Mouse (Mus musculus): ENCODE data around the gene Lmf1. TPM values are rescaled to one million over a fixed set of nuclear protein-coding genes. Genes with fewer than 3 reads are reported as not detected.

Lmf1 gene
- polyA plus RNA-seq, 1 experiment from 2014 or later: 18.1 TPM

DNA sequence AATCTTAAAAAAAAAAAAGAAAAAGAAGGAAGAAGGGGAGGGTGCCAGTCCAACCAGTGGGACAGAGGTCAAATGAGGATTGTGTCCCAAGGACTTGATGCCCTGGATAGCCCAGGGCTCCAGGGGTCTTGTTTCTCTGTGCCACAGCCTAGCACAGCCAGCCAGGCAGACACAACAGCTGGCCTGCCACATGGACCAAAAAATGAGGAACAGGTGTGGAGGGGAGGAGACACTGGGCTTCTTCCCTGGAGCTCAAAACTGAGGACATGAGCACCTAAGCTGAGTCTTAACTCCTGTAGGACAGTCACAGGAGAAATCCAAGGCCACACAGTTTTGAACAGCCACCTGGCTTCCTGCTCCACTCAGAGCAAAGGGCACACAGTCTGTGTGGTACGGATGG lies 117.4 kb downstream of the Lmf1 start:
- Histone ChIP-seq H3K9ac (replicated peaks) (no peak overlapping the region), H3K4me3 (no peak overlapping the region), H3K27me3 (no peaks in the 10 kb centered on the region), H3K36me3 (no peaks in the 10 kb centered on the region), H3K9me3 (no peaks in the 10 kb centered on the region), H3K4me1 (no peaks in the 10 kb centered on the region), H3K4me2 (replicated peaks) (no peak overlapping the region), H3K27ac (replicated peaks) (no peak overlapping the region)
- no peak for ATAC-seq (replicated peaks)
- 54% methylated on average over 1 of the region's 1 CpGs for WGBS

DNA sequence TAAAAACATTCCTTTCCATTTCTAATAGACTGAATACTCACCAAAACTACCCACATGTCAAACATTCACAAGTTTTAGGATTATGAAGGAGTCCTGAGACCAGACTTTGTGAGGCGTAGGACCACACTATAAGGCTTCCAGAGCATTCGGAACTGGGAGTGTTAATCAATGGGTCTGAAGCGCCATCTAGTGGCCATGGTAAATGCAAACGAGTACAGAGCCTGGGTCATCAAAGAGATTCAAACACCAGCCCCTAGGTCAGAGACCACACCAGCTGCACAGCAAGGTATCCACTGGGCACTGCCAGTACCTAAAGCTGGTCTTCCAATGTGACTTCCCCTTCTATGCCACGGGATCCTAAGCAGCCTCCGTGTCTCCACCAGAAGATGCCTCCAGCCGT lies 119.6 kb downstream of the Lmf1 start:
- H3K27ac ChIP-seq (replicated peaks): no peak overlapping the region
- no peaks in the 10 kb centered on the region for H3K36me3 ChIP-seq
- H3K4me3 ChIP-seq: no peak overlapping the region
- no peak overlapping the region for H3K9ac ChIP-seq (replicated peaks)
- no peaks in the 10 kb centered on the region for H3K27me3 ChIP-seq
- 14% methylated on average over 7 of the region's 7 CpGs for WGBS
- peak; percentile 51; the same call in 1 of the 2 replicates for ATAC-seq (replicated peaks)
- H3K4me2 ChIP-seq (replicated peaks): no peak overlapping the region
- no peaks in the 10 kb centered on the region for H3K9me3 ChIP-seq
- H3K4me1 ChIP-seq: no peaks in the 10 kb centered on the region

DNA sequence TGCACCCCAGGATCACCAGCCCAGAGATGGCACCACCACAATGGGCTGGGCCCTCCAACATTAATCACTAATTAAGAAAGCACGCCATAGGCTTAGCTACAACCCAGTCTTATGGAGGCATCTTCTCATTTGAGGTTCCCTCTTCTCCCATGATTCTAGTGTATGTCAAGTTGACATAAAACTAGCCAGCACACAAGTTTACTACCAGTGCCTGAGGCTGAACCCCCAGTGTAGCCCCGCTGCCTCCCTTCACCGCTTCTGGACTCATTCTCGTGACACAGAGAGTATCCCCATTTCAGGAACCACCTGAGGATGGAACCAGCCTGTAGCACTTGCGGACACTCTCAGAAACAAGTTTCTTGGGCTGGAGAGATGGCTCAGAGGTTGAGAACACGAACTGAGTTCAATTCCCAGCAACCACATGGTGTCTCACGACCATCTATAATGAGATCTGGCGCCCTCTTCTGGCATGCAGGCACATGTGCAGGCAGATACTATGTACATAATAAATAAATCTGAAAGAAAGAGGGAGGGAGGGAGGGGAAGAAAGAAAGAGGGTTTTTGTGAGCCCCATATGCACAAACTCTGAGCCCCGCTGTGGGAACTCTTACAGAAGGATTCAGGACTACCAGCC lies 122.1 kb downstream of the Lmf1 start:
- H3K36me3 ChIP-seq: no peaks in the 10 kb centered on the region
- no peak overlapping the region for H3K4me3 ChIP-seq
- 59% methylated on average over 9 of the region's 9 CpGs for WGBS
- no peak overlapping the region for H3K9ac ChIP-seq (replicated peaks)
- no peaks in the 10 kb centered on the region for H3K27me3 ChIP-seq
- ATAC-seq (replicated peaks): no peak
- H3K9me3 ChIP-seq: no peaks in the 10 kb centered on the region
- no peaks in the 10 kb centered on the region for H3K4me1 ChIP-seq
- H3K27ac ChIP-seq (replicated peaks): no peak overlapping the region
- H3K4me2 ChIP-seq (replicated peaks): no peak overlapping the region

DNA sequence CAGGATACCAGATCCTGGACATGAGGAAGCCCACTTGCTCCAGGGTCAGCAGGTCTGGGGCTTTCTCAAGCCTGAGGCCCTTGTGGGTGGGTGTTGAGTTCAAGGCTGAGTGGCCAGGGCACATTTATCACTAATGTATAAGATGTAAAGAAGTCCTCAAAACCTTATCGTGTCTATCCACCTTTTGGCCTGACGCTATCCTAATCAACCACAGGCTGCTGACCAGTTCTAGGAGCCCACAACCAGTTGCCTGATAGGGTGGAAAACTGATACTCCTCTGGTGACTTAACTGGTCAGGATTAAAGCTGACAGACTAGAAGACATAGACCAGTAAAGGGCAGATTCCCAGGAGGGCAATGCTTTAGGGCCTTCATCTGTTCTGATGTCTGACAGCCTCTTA lies 131.1 kb downstream of the Lmf1 start:
- Histone ChIP-seq H3K9me3 (no peaks in the 10 kb centered on the region), H3K36me3 (no peaks in the 10 kb centered on the region)
- ATAC-seq (replicated peaks): no peak

DNA sequence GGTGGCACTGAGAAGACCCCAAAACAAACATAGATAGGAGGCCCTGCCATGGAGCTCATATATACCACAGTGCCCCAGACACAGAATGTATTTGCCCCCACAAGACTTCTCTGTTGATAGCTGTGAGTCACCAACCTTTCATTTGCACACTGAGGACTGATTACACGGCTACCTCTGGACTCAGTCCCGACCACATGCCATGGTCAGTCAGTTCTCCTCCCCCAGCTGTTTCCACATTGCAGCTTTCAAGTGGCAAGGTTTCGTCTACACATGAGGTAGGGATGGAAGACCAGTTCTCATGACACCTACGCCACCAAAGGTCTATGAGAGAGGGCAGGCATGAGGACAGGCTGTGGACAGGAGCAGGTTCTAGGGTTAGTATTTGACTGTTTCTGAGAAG lies 132.3 kb downstream of the Lmf1 start:
- Histone ChIP-seq H3K27ac (replicated peaks) (no peak overlapping the region), H3K27me3 (peaks cover 15% of the 10 kb centered on the region; the same call in 1 of the 2 replicates), H3K4me2 (replicated peaks) (no peak overlapping the region), H3K4me1 (no peaks in the 10 kb centered on the region), H3K9ac (replicated peaks) (no peak overlapping the region), H3K9me3 (no peaks in the 10 kb centered on the region), H3K4me3 (no peak overlapping the region), H3K36me3 (no peaks in the 10 kb centered on the region)
- no peak for ATAC-seq (replicated peaks)
- WGBS: 83% methylated on average over 4 of the region's 4 CpGs

More for the DNA sequence above, 131.1 kb downstream of the Lmf1 start:
- no peak overlapping the region for H3K4me2 ChIP-seq (replicated peaks)
- no peak overlapping the region for H3K4me3 ChIP-seq
- no peak overlapping the region for H3K9ac ChIP-seq (replicated peaks)
- no peak overlapping the region for H3K27ac ChIP-seq (replicated peaks)
- no peaks in the 10 kb centered on the region for H3K4me1 ChIP-seq
- 96% methylated on average over 2 of the region's 2 CpGs for WGBS
- peaks cover 6% of the 10 kb centered on the region; the same call in 1 of the 2 replicates for H3K27me3 ChIP-seq

Other genes with a start within 250 kb of the Lmf1 start
- gene Tpsab1, start 233.5 kb upstream of the Lmf1 start, polyA plus RNA-seq (2015; fragmentation: Nextera tagmentation; extraction: Ambion mirVana): not detected in 2 replicates
- gene Tpsb2, start 212.8 kb upstream of the Lmf1 start, polyA plus RNA-seq (2015; fragmentation: Nextera tagmentation; extraction: Ambion mirVana): not detected in 2 replicates
- 0.77 and 0.94 TPM in 2 replicates for gene Tpsg1, start 209.8 kb upstream of the Lmf1 start, polyA plus RNA-seq (2015; fragmentation: Nextera tagmentation; extraction: Ambion mirVana)
- 13.8 and 15.8 TPM in 2 replicates for gene Cacna1h, start 145.3 kb upstream of the Lmf1 start, polyA plus RNA-seq (2015; fragmentation: Nextera tagmentation; extraction: Ambion mirVana)
- 1.00 and 1.9 TPM in 2 replicates for gene Tekt4, start 124.5 kb upstream of the Lmf1 start, polyA plus RNA-seq (2015; fragmentation: Nextera tagmentation; extraction: Ambion mirVana)
- gene Sstr5, start 81.8 kb upstream of the Lmf1 start, polyA plus RNA-seq (2015; fragmentation: Nextera tagmentation; extraction: Ambion mirVana): 0.11 and 0.29 TPM in 2 replicates
- 24.0 and 26.9 TPM in 2 replicates for gene Sox8, start 8.4 kb upstream of the Lmf1 start, polyA plus RNA-seq (2015; fragmentation: Nextera tagmentation; extraction: Ambion mirVana)
- gene Gng13, start 138.1 kb downstream of the Lmf1 start, polyA plus RNA-seq (2015; fragmentation: Nextera tagmentation; extraction: Ambion mirVana): 1.6 and 1.7 TPM in 2 replicates
- gene Chtf18, start 148.3 kb downstream of the Lmf1 start, polyA plus RNA-seq (2015; fragmentation: Nextera tagmentation; extraction: Ambion mirVana): 14.5 and 14.8 TPM in 2 replicates
- gene Rpusd1, start 148.6 kb downstream of the Lmf1 start, polyA plus RNA-seq (2015; fragmentation: Nextera tagmentation; extraction: Ambion mirVana): 24.2 and 26.3 TPM in 2 replicates
- gene Mslnl, start 157.0 kb downstream of the Lmf1 start, polyA plus RNA-seq (2015; fragmentation: Nextera tagmentation; extraction: Ambion mirVana): not detected in 2 replicates
- gene Msln, start 175.3 kb downstream of the Lmf1 start, polyA plus RNA-seq (2015; fragmentation: Nextera tagmentation; extraction: Ambion mirVana): 0.31 and 0.72 TPM in 2 replicates
- gene Narfl, start 194.7 kb downstream of the Lmf1 start, polyA plus RNA-seq (2015; fragmentation: Nextera tagmentation; extraction: Ambion mirVana): 30.9 and 31.2 TPM in 2 replicates
- 115 and 121 TPM in 2 replicates for gene Haghl, start 206.6 kb downstream of the Lmf1 start, polyA plus RNA-seq (2015; fragmentation: Nextera tagmentation; extraction: Ambion mirVana)
- gene Ccdc78, start 207.5 kb downstream of the Lmf1 start, polyA plus RNA-seq (2015; fragmentation: Nextera tagmentation; extraction: Ambion mirVana): 0.17 and 0.26 TPM in 2 replicates
- 71.4 and 84.2 TPM in 2 replicates for gene Fam173a, start 213.8 kb downstream of the Lmf1 start, polyA plus RNA-seq (2015; fragmentation: Nextera tagmentation; extraction: Ambion mirVana)
- gene AC134908.4, start 216.6 kb downstream of the Lmf1 start, polyA plus RNA-seq (2015; fragmentation: Nextera tagmentation; extraction: Ambion mirVana): not detected in 2 replicates
- 31.4 and 37.3 TPM in 2 replicates for gene Metrn, start 218.1 kb downstream of the Lmf1 start, polyA plus RNA-seq (2015; fragmentation: Nextera tagmentation; extraction: Ambion mirVana)
- 33.2 and 35.3 TPM in 2 replicates for gene Fbxl16, start 230.0 kb downstream of the Lmf1 start, polyA plus RNA-seq (2015; fragmentation: Nextera tagmentation; extraction: Ambion mirVana)
- 34.2 and 34.3 TPM in 2 replicates for gene Wdr24, start 244.5 kb downstream of the Lmf1 start, polyA plus RNA-seq (2015; fragmentation: Nextera tagmentation; extraction: Ambion mirVana)
- 65.9 and 67.0 TPM in 2 replicates for gene Jmjd8, start 249.8 kb downstream of the Lmf1 start, polyA plus RNA-seq (2015; fragmentation: Nextera tagmentation; extraction: Ambion mirVana)